Mouse (Mus musculus): Measurements from ENCODE around the gene Gm8279. TPM values are rescaled to one million over a fixed set of nuclear protein-coding genes. Genes with fewer than 3 reads are reported as not detected.
"Not testable (repeated sequence)": the region's sequence is repeated elsewhere in the genome, so short reads cannot be mapped to it uniquely, and the experiment has no call there.

Gene Gm8279
- total RNA-seq (2021): not detected
- long read RNA-seq, experiment 1, partial matches to known transcripts: 1 of 1 reads
- long read RNA-seq, experiment 1, other reads (novel, unspliced or antisense): 0 of 1 reads
- long read RNA-seq, experiment 2: 0 reads

- not testable (repeated sequence) for DNase-seq (ENCODE audit: low spot score in 2 of 2)
These were observed at the start of gene Gm8279 for GRCm38 (mm10) chr14:5131219-5131618. Gene Gm8279 (plus strand): TSS chr14:5131519.

DNA sequence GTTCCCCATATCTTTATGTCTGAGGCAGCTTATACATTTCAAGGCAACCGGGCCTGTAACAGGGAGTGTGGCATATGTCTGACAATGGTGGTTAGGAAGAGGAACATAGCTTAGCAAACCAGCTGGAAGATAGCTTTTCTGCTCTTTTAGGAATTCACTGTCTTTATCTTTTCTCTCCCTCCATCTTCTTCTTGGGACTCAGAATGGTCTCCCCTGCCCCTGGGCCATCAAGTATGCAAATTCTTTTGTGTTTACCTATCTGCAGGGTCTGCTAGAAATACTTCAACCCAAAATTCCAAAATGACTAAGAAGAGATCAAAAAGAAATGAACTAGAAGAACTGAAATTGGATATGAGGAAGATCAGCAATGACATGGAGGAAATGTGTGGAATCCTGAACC, 32.9 kb downstream of the Gm8279 start, which contains the start of gene Gm3317:
Gene Gm3317, plus strand, starts transcription at position 301 of the 400 bp plus-strand sequence.
- DNase-seq (ENCODE audit: low spot score in 2 of 2): not testable (repeated sequence)

- DNase-seq (ENCODE audit: low spot score in 2 of 2): not testable (repeated sequence)
These were observed 54.2 kb downstream of the Gm8279 start, which contains the start of gene Gm8271 for GRCm38 (mm10) chr14:5185493-5185892. Gene Gm8271 (plus strand): TSS chr14:5185793.

Other genes starting within 250 kb of the Gm8279 start
- gene Gm3278, start 239.1 kb upstream of the Gm8279 start, total RNA-seq (2021): not detected
- gene Gm8297, start 147.6 kb upstream of the Gm8279 start, total RNA-seq (2021): not detected
- not detected for gene Gm3298, start 115.6 kb upstream of the Gm8279 start, total RNA-seq (2021)
- not detected for gene 4930555G01Rik, start 80.9 kb upstream of the Gm8279 start, total RNA-seq (2021)
- under 1 TPM; 0.26 to 0.95 TPM for gene Gm8281, start 60.5 kb upstream of the Gm8279 start, total RNA-seq (2021)
- not detected for gene Gm3317, start 33.0 kb downstream of the Gm8279 start, total RNA-seq (2021)
- gene Gm8271, start 54.3 kb downstream of the Gm8279 start, total RNA-seq (2021): not detected
- gene Gm3526, start 129.1 kb downstream of the Gm8279 start, total RNA-seq (2021): not detected
- gene Gm3542, start 203.4 kb downstream of the Gm8279 start, total RNA-seq (2021): not detected

All from left cerebral cortex, adult 18-20 months (tissue).